Mouse (Mus musculus) intestine, postnatal 0 days (tissue): ENCODE results near the gene Atad2b. TPM values are rescaled to one million over a fixed set of nuclear protein-coding genes. Genes with fewer than 3 reads are reported as not detected.
"Not testable (repeated sequence)": the region's sequence is repeated elsewhere in the genome, so short reads cannot be mapped to it uniquely, and the experiment has no call there.

Experiments
- ATAC-seq: fragments of 200-750 bp; cut with Nextera tagmentation; 2 replicates; pipeline ENCODE4 v1.8.0; 2017; ENCODE audit warnings: mild to moderate bottlenecking, moderate TSS enrichment, moderate library complexity
- H3K27ac ChIP-seq: fragments of 300-500 bp; sonication (generic); 2 replicates; pipeline ENCODE4 v1.5.1; 2014; ENCODE audit warnings: mild to moderate bottlenecking, low read depth, low read length, moderate library complexity
- H3K27me3 ChIP-seq: fragments of 300-500 bp; sonication (generic); replicated peaks from 2 replicates; pipeline ENCODE4 v1.6.1; 2014; ENCODE audit warnings: low read length, mixed read lengths; ENCODE audit not compliant: control insufficient read depth, insufficient read depth
- H3K36me3 ChIP-seq: fragments of 300-500 bp; sonication (generic); 2 replicates; pipeline ENCODE4 v1.6.1; 2014; ENCODE audit warnings: mild to moderate bottlenecking, moderate library complexity; ENCODE audit not compliant: control insufficient read depth, insufficient read depth
- H3K4me1 ChIP-seq: fragments of 300-500 bp; sonication (generic); replicated peaks from 2 replicates; pipeline ENCODE4 v1.6.1; 2014; ENCODE audit warnings: antibody characterized with exemption, low read length, mixed read lengths; ENCODE audit not compliant: control insufficient read depth, insufficient read depth
- H3K4me2 ChIP-seq: fragments of 300-500 bp; sonication (generic); replicated peaks from 2 replicates; pipeline ENCODE4 v1.6.1; 2014; ENCODE audit warnings: low read depth, mild to moderate bottlenecking, moderate library complexity
- H3K4me3 ChIP-seq: fragments of 300-500 bp; sonication (generic); 2 replicates; pipeline ENCODE4 v1.5.1; 2014; ENCODE audit warnings: low read depth, low read length
- H3K9ac ChIP-seq: fragments of 300-500 bp; sonication (generic); 2 replicates; pipeline ENCODE4 v1.6.1; 2014; ENCODE audit warnings: mild to moderate bottlenecking, low read depth, low read length
- H3K9me3 ChIP-seq: fragments of 300-500 bp; sonication (generic); 2 replicates; pipeline ENCODE4 v1.6.1; 2016; ENCODE audit warnings: mixed run types; ENCODE audit not compliant: control insufficient read depth
- CTCF ChIP-seq: sonication (generic); IDR thresholded peaks from 2 replicates; pipeline ENCODE4 v1.5.1; 2016; ENCODE audit warnings: low read depth, mild to moderate bottlenecking, control low read depth, antibody characterized with exemption, moderate library complexity
- WGBS: fragments of 180-500 bp; shearing (Covaris S2); extraction: QIAGEN DNeasy Blood & Tissue Kit; methylation state at CpG from one replicate; pipeline ENCODE4 v1.1.7; 2014; 5-methylcytosine and 5-hydroxymethylcytosine counted together
- polyA plus RNA-seq: library from polyadenylated mRNA; unstranded; fragments of >200 nt; fragmentation: Nextera tagmentation; extraction: Ambion mirVana; gene quantifications from 2 replicates; pipeline ENCODE4 v1.2.1, GENCODE M21; 2015

The Atad2b gene
- polyA plus RNA-seq, 1 experiment from 2014 or later, result 5.5 TPM

DNA sequence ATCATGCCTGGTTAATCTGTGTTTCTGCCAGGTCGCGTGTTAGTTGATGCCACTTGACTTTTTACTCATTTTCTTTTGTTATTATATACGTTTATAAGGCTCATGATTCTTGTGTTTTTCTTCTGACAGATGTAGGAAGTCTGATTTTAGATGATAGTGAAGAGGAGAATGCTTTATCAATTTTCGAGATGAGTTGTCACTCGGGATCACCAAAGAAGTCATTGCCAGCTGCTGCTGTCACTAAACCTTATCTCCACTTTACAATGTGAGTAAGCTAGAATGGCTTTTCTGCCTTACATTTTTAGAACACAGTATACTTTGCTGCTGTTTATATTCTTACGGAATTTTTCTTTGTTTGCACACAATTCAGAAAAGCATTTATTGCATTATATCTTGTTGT, 61.2 kb downstream of the Atad2b start:
- H3K4me1 ChIP-seq, result no peaks in the 10 kb centered on the region
- H3K36me3 ChIP-seq, result peaks cover 33% of the 10 kb centered on the region
- no peaks in the 10 kb centered on the region for H3K27me3 ChIP-seq
- no peak overlapping the region for H3K27ac ChIP-seq
- ATAC-seq, result no peak
- no peak overlapping the region for H3K9ac ChIP-seq
- no peak overlapping the region for H3K4me2 ChIP-seq
- TF ChIP-seq CTCF, result no peak
- no peaks in the 10 kb centered on the region for H3K9me3 ChIP-seq
- WGBS, result 83% methylated on average over 6 of the region's 6 CpGs
- no peak overlapping the region for H3K4me3 ChIP-seq

DNA sequence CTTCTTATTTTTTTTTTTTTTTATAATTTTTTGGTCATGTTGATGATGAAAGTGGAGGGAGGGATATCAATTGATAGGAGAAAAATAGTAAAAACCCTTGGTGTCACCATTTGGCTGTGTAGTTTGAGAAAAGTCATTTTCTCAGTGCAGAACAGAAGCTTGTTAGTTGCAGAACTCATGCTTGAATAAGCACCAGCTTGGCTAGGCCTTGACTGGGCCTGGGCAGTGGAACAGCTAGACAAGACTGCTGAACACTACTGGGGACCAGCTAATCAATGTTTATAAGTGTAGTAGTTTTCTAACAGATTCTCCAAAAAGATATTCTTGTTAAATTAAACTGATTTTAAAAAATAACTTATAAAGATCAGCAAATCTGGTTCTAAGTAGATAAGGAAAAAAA, 79.8 kb downstream of the Atad2b start:
- H3K27ac ChIP-seq, result no peak overlapping the region
- H3K27me3 ChIP-seq, result no peaks in the 10 kb centered on the region
- no peak for TF ChIP-seq CTCF
- H3K4me2 ChIP-seq, result no peak overlapping the region
- no peaks in the 10 kb centered on the region for H3K36me3 ChIP-seq
- no peak overlapping the region for H3K4me3 ChIP-seq
- no peaks in the 10 kb centered on the region for H3K4me1 ChIP-seq
- no peaks in the 10 kb centered on the region for H3K9me3 ChIP-seq
- no peak overlapping the region for H3K9ac ChIP-seq
- no peak for ATAC-seq

DNA sequence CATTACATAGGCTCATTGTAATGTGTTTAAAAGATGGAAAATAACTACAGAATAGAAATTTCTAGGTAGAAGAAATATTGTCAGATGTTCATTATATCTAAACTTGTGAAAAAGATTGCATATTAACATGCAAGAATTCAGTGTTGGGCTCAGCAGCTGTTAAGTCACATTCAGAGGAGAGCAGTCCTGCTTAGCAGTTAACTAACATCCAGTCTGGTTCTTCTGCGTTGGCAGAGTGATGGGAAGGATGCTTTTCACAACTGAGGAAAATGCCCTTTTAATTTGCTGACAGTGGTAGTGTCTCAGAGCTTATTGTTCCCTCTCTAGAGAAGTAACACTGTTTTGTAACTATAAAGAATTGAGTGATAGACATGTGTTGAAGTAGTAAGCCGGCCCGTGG, 88.2 kb downstream of the Atad2b start:
- no peak overlapping the region for H3K4me3 ChIP-seq
- no peaks in the 10 kb centered on the region for H3K9me3 ChIP-seq
- 96% methylated on average over 3 of the region's 3 CpGs for WGBS
- no peak overlapping the region for H3K4me2 ChIP-seq
- no peaks in the 10 kb centered on the region for H3K4me1 ChIP-seq
- no peak for ATAC-seq
- H3K36me3 ChIP-seq, result peaks cover 10% of the 10 kb centered on the region
- no peaks in the 10 kb centered on the region for H3K27me3 ChIP-seq
- no peak overlapping the region for H3K27ac ChIP-seq
- H3K9ac ChIP-seq, result no peak overlapping the region
- TF ChIP-seq CTCF, result no peak

DNA sequence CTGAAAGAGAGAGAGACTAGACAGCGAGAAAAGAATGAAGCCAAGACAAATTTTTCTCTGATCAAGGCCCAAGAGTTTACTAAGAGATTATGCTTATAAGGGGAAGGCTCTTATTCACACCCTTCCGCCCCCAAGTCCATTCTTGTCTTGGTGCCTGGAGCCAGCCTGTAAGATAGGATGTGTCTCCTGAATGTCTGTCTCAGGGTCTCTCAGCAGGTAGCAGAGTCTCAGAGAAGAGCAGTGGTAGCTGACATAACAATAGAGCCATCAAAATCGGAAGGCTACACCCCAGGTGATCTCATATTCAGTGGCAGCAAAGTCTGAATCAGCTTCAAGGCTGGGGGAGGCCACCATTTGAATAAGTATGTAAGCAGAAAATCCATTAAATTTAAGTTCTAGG, 88.6 kb downstream of the Atad2b start:
- WGBS, result 89% methylated on average over 3 of the region's 3 CpGs
- H3K36me3 ChIP-seq, result peaks cover 14% of the 10 kb centered on the region
- not testable (repeated sequence) for H3K27ac ChIP-seq, H3K4me2 ChIP-seq, H3K9ac ChIP-seq, H3K4me3 ChIP-seq, H3K27me3 ChIP-seq, H3K9me3 ChIP-seq, ATAC-seq, H3K4me1 ChIP-seq

DNA sequence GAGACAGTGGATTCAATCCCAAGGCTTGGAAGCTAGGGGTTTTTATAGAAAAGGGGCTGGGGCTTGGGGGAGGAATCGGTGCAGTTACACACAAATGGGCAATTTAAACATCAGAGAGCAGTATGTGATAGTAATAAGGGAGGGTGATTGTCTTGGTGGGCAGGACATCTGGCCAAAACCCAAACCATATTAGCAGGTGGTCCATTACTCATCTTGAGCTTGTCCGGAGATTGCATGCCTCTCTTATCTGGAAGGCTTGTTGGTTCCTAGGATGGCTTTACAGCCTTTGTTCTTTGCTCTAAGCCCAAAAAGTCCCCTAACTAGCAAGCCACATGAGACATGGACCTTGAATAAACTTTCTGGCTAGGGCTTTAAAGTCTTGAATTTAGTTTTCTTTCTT, 91.5 kb downstream of the Atad2b start:
- not testable (repeated sequence) for H3K4me3 ChIP-seq, H3K27me3 ChIP-seq, H3K4me1 ChIP-seq, H3K27ac ChIP-seq, ATAC-seq, H3K9me3 ChIP-seq, H3K4me2 ChIP-seq, H3K9ac ChIP-seq
- peaks cover 20% of the 10 kb centered on the region for H3K36me3 ChIP-seq
- 73% methylated on average over 2 of the region's 2 CpGs for WGBS

DNA sequence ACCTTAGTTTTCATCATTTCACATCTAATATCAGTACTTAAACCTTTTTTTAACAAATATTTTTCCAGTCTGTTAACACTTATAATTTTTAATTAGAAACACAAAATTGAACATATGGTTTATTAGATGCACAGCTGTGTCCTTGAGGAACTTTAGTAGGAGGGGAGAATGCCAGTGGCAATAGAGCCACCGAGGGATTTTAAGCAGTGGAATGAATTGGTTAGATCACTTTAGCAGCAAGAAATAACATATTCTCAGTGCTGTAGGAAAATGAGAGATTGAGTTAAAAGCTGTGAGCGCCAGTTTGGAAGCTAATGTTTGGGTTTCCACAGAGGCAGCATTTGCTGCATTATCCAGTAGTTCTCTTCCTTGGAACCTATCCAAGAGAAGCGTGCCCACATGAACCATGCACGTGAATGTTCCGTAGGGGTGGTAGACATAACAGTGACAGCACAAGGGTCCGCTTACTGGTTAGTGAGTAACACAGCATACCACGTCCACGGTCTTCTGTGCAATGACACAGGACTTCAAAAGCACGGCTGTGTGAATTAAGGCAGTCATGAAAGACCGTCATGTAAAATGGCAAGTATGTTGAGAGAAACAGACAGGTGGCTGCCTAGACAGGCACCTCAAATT, 108.2 kb downstream of the Atad2b start:
- no peak overlapping the region for H3K9ac ChIP-seq
- H3K4me2 ChIP-seq, result no peak overlapping the region
- no peak for TF ChIP-seq CTCF
- H3K4me3 ChIP-seq, result no peak overlapping the region
- no peaks in the 10 kb centered on the region for H3K9me3 ChIP-seq
- no peaks in the 10 kb centered on the region for H3K27me3 ChIP-seq
- peaks cover 30% of the 10 kb centered on the region for H3K36me3 ChIP-seq
- ATAC-seq, result no peak
- no peak overlapping the region for H3K27ac ChIP-seq
- WGBS, result 93% methylated on average over 10 of the region's 10 CpGs
- no peaks in the 10 kb centered on the region for H3K4me1 ChIP-seq

DNA sequence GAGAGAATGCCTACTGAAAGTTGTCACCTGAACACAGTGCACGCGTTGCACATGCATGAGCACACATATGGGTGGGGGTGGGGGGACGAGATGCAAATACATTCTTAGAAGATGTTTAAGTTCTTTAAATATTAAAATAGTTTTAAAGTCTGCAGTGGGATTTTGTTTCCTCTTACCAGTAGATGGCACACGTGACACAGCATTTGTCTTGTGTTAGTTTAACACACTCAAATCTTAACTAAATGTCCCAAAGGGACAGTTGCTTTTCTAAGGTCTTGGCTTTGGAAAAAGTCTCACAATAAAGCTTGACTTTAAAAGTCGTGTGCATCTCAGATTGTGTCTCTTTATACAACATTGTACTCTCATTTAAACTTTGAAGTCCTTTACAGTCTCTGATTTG, 111.9 kb downstream of the Atad2b start:
- no peak overlapping the region for H3K4me3 ChIP-seq
- no peaks in the 10 kb centered on the region for H3K27me3 ChIP-seq
- no peak overlapping the region for H3K27ac ChIP-seq
- H3K4me1 ChIP-seq, result no peaks in the 10 kb centered on the region
- H3K4me2 ChIP-seq, result no peak overlapping the region
- no peaks in the 10 kb centered on the region for H3K9me3 ChIP-seq
- no peak overlapping the region for H3K9ac ChIP-seq
- WGBS, result 81% methylated on average over 5 of the region's 5 CpGs
- no peak for ATAC-seq
- H3K36me3 ChIP-seq, result peaks cover 48% of the 10 kb centered on the region
- peak; percentile 46 for TF ChIP-seq CTCF
